Mouse (Mus musculus): ENCODE measurements around the gene Ighmbp2. TPM values are rescaled to one million over a fixed set of nuclear protein-coding genes. Genes with fewer than 3 reads are reported as not detected.
A peak's percentile ranks its signal among the peaks of the same experiment; 100 is the strongest.

The Ighmbp2 gene
- 10 to 100 TPM; 12.4 to 12.6 TPM for total RNA-seq (2021)
- long read RNA-seq, partial matches to known transcripts = 1 of 3 reads
- long read RNA-seq, other reads (novel, unspliced or antisense) = 2 of 3 reads

- DNase-seq (ENCODE audit: low spot score in 2 of 2) = peak; percentile 95 to 96
Measured at GRCm38 (mm10) chr19:3282572-3283467, at the start of gene Ighmbp2, which contains the start of gene Mrpl21. Ighmbp2 (minus strand) TSS chr19:3283017. Mrpl21 (plus strand) TSS chr19:3282901.

- no peak for DNase-seq (ENCODE audit: low spot score in 2 of 2)
Measured at GRCm38 (mm10) chr19:3326479-3327047, 43.7 kb upstream of the Ighmbp2 start.

GRCm38 (mm10) chr19:3325771-3326478 is 43.1 kb upstream of the Ighmbp2 start:
- peak in 1 of 2 experiments; percentile 26 for DNase-seq (ENCODE audit: low spot score in 2 of 2)

GRCm38 (mm10) chr19:3324931-3325711 is 42.3 kb upstream of the Ighmbp2 start:
- peak; percentile 85 for DNase-seq (ENCODE audit: low spot score in 2 of 2)

- peak in 1 of 2 experiments; percentile 26 for DNase-seq (ENCODE audit: low spot score in 2 of 2)
Measured at GRCm38 (mm10) chr19:3324271-3324811, 41.5 kb upstream of the Ighmbp2 start.

- peak; percentile 56 for DNase-seq (ENCODE audit: low spot score in 2 of 2)
Measured at GRCm38 (mm10) chr19:3323753-3324270, 41.0 kb upstream of the Ighmbp2 start.

GRCm38 (mm10) chr19:3323201-3323621 is 40.4 kb upstream of the Ighmbp2 start:
- peak; percentile 65 to 79 for DNase-seq (ENCODE audit: low spot score in 2 of 2)

GRCm38 (mm10) chr19:3322261-3322969 is 39.6 kb upstream of the Ighmbp2 start, which contains the start of gene Cpt1a:
Cpt1a (plus strand) TSS chr19:3322334.
- peak; percentile 44 to 63 for DNase-seq (ENCODE audit: low spot score in 2 of 2)

GRCm38 (mm10) chr19:3321617-3322016 is 38.8 kb upstream of the Ighmbp2 start:
- DNase-seq (ENCODE audit: low spot score in 2 of 2) = peak; percentile 26 to 39

- no peak for DNase-seq (ENCODE audit: low spot score in 2 of 2)
Measured at GRCm38 (mm10) chr19:3320801-3321200, 38.0 kb upstream of the Ighmbp2 start.

GRCm38 (mm10) chr19:3320086-3320485 is 37.3 kb upstream of the Ighmbp2 start:
- DNase-seq (ENCODE audit: low spot score in 2 of 2) = no peak

- DNase-seq (ENCODE audit: low spot score in 2 of 2) = no peak
Measured at GRCm38 (mm10) chr19:3319341-3319740, 36.5 kb upstream of the Ighmbp2 start.

- no peak for DNase-seq (ENCODE audit: low spot score in 2 of 2)
Measured at GRCm38 (mm10) chr19:3307175-3307949, 24.5 kb upstream of the Ighmbp2 start.

- DNase-seq (ENCODE audit: low spot score in 2 of 2) = no peak
Measured at GRCm38 (mm10) chr19:3304017-3304416, 21.2 kb upstream of the Ighmbp2 start.

- DNase-seq (ENCODE audit: low spot score in 2 of 2) = no peak
Measured at GRCm38 (mm10) chr19:3297775-3298174, 15.0 kb upstream of the Ighmbp2 start.

- DNase-seq (ENCODE audit: low spot score in 2 of 2) = no peak
Measured at GRCm38 (mm10) chr19:3297034-3297433, 14.2 kb upstream of the Ighmbp2 start.

GRCm38 (mm10) chr19:3295245-3295644 is 12.4 kb upstream of the Ighmbp2 start:
- no peak for DNase-seq (ENCODE audit: low spot score in 2 of 2)

GRCm38 (mm10) chr19:3292993-3293392 is 10.2 kb upstream of the Ighmbp2 start:
- DNase-seq (ENCODE audit: low spot score in 2 of 2) = no peak

- DNase-seq (ENCODE audit: low spot score in 2 of 2) = peak; percentile 71 to 73
Measured at GRCm38 (mm10) chr19:3292028-3292427, 9.2 kb upstream of the Ighmbp2 start.
